Mouse (Mus musculus) embryo, embryonic 9.5 days (tissue): ENCODE measurements around the gene Kcnf1.
"Not testable (repeated sequence)": the region's sequence is repeated elsewhere in the genome, so short reads cannot be mapped to it uniquely, and the experiment has no call there.

Experiments used
- DNase-seq: peaks from one replicate; pipeline ENCODE4 v3.0.0-alpha.2; 2017; ENCODE audit errors: extremely low spot score

Gene Kcnf1

GRCm38 (mm10) chr12:17159549-17159948, 17.1 kb downstream of the Kcnf1 start:
- DNase-seq: no peak

GRCm38 (mm10) chr12:17157558-17157957, 19.1 kb downstream of the Kcnf1 start:
- DNase-seq: no peak

- no peak for DNase-seq
These were observed 20.9 kb downstream of the Kcnf1 start for GRCm38 (mm10) chr12:17155781-17156180.

- DNase-seq: no peak
These were observed 23.8 kb downstream of the Kcnf1 start for GRCm38 (mm10) chr12:17152840-17153239.

DNA sequence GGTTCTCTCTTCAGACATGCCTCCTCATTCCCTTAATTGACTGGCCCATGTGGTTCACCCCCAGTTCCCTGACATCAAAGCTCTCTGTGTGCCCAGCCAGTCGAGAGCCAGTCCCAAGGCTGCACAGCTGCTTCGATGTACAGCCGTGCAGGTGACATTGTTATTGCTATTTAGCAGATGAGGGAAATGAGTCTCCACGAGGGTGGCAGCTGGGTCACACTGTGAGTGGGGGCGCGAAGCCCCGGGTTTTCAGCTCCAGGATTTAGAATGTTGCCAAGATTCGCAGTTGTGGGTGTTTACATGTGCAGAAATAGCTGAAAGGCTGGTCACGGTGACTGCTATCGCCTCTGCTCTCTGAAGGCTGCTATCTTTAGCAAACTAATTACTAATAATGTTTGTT, 27.8 kb downstream of the Kcnf1 start:
- DNase-seq: no peak

DNA sequence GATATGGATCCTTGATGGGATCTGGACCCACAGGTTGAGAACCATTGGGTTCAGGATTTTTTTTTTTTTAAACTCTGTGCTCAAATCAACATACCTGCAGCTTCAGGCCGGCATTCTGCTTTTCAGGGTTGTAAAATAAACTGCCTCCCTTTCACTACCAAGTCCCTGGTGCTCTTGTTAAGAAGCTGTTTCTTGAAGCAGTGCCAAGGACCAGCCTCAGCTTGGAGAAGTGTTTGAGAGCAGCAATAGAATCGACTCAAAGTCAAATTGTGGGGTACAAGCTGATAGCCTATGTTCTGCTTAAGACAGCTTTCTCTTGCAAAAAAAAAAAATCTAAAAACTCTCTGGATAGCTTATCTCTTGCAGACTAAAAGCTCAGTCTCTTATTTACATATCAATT, 34.9 kb downstream of the Kcnf1 start:
- no peak for DNase-seq

DNA sequence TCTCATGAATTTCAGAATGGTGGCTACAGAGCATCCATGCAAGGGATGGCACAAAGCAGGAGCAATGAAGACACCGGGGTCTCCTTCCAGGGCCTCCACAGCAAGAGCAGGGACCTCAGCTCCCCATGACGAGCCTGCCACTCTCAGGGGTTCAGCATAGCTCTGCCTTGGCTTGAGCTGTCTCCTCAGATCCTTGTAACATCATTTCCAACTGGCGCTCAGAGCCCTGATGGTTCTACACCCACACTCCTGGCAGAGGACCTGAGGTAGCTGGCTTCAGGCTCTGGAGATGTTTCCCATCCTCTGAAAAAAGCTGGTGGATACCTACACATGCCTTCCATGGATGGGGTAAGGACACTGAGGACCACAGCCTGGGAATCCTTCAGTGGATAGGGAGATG, 36.3 kb downstream of the Kcnf1 start:
- DNase-seq: no peak

GRCm38 (mm10) chr12:17134546-17135096, 42.1 kb downstream of the Kcnf1 start:
- DNase-seq: no peak

- DNase-seq: no peak
These were observed 44.4 kb downstream of the Kcnf1 start for GRCm38 (mm10) chr12:17132243-17132642.

GRCm38 (mm10) chr12:17131563-17131962, 45.1 kb downstream of the Kcnf1 start:
- no peak for DNase-seq

DNA sequence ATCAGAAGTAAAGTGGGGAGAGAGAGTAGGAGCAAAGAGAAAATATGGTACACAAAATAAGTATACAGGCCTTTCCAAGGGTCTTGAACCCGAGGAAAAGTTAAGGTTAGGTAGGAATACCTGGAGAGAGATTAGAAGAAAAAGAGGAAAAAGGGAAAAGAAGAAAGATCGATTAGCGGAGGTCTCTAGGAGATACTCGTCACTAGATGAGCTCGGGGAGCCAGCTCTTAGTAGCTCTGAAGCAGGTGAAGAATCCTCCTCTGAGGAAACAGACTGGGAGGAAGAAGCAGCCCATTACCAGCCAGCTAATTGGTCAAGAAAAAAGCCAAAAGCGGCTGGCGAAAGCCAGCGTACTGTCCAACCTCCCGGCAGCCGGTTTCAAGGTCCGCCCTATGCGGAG, 53.8 kb downstream of the Kcnf1 start:
- not testable (repeated sequence) for DNase-seq
